ENCODE assay signal across 11 mouse cellular contexts in genomic region chr7:89422650-89423049, GRCm38 (mm10). TPM values are rescaled to one million over a fixed set of nuclear protein-coding genes. Genes with fewer than 3 reads are reported as not detected.
"Had no signal": no experiment of that assay in that cellular context is flagged by ENCODE, and none has a peak within 500 bp of the region (broad histone marks: within the 10 kb centered on the region; RNA-seq: fewer than 3 reads in every experiment).

No protein-coding gene starts in this region.

- H3K4me2 ChIP-seq: limb, embryonic 15.5 days; liver, embryonic 13.5 days; midbrain, embryonic 13.5 days; neural tube, embryonic 15.5 days had no signal

- H3K36me3 ChIP-seq: limb, embryonic 15.5 days; liver, embryonic 13.5 days; midbrain, embryonic 13.5 days; neural tube, embryonic 15.5 days had no signal

- H3K9me3 ChIP-seq: limb, embryonic 15.5 days; liver, embryonic 13.5 days; midbrain, embryonic 13.5 days; neural tube, embryonic 15.5 days had no signal

- ATAC-seq: hindbrain, embryonic 16.5 days; inflammation-experienced regulatory T-cells, adult 6 months; midbrain, embryonic 13.5 days had no signal

- DNase-seq: liver, embryonic 13.5 days; lung, adult 18-20 months; right cerebral cortex, adult 18-20 months; right cerebral cortex, postnatal 25 days; thymus, postnatal 36 days had no signal

- H3K27me3 ChIP-seq: limb, embryonic 15.5 days; liver, embryonic 13.5 days; midbrain, embryonic 13.5 days; neural tube, embryonic 15.5 days had no signal

- H3K27ac ChIP-seq: limb, embryonic 15.5 days; liver, embryonic 13.5 days; midbrain, embryonic 13.5 days; neural tube, embryonic 15.5 days had no signal

- H3K4me3 ChIP-seq: limb, embryonic 15.5 days; liver, embryonic 13.5 days; midbrain, embryonic 13.5 days; myocyte; neural tube, embryonic 15.5 days had no signal

- H3K4me1 ChIP-seq: midbrain, embryonic 13.5 days had no signal

- H3K9ac ChIP-seq: limb, embryonic 15.5 days; liver, embryonic 13.5 days; midbrain, embryonic 13.5 days; neural tube, embryonic 15.5 days had no signal

RNA-seq across cellular contexts. Expression of gene Fzd4, which starts 18.5 kb away (rescaled TPM):
- polyA plus RNA-seq: inflammation-experienced regulatory T-cells, adult 6 months had no signal
